Mouse (Mus musculus) ES-E14 (cell line): ENCODE data around the gene E430018J23Rik.

Source experiments
- HCFC1 ChIP-seq: IDR thresholded peaks from 2 replicates; pipeline ENCODE4 v1.6.1; 2012; ENCODE audit warnings: low read length, inconsistent platforms, borderline replicate concordance; ENCODE audit not compliant: insufficient read depth
- ZC3H11A ChIP-seq: IDR thresholded peaks from 2 replicates; pipeline ENCODE4 v1.6.1; 2012; ENCODE audit warnings: low read depth, mild to moderate bottlenecking, inconsistent platforms, low read length, borderline replicate concordance
- ZNF384 ChIP-seq: IDR thresholded peaks from 2 replicates; pipeline ENCODE4 v1.6.1; 2012; ENCODE audit warnings: low read depth, low read length, inconsistent platforms

GRCm38 (mm10) chr7:127358472-127358871 lies 35.0 kb downstream of the E430018J23Rik start:
- no peak for TF ChIP-seq ZNF384
- TF ChIP-seq ZC3H11A, result no peak
- TF ChIP-seq HCFC1, result no peak
